Mouse (Mus musculus) Patski (cell line): ENCODE measurements at regions not wholly inside any gene's neighbourhood (a gene's known extent, or its start where the extent isn't known, plus 50 kb on each side); places are given as distances from the start of the nearest gene placed in this dataset.
A peak's percentile ranks its signal among the peaks of the same experiment; 100 is the strongest.

ENCODE experiments used
- ATAC-seq: fragments of 100-300 bp; one replicate; pipeline ENCODE4 v1.8.0; 2021
- CTCF ChIA-PET: fragments of 350-600 bp; sonication (Branson Sonifier 250); formaldehyde crosslinking; loops from one replicate; lab custom pipeline; 2022; ENCODE audit warnings: inconsistent platforms; lab: Charles Lee
- POLR2A ChIA-PET: fragments of 350-600 bp; sonication (Branson Sonifier 250); formaldehyde crosslinking; loops from one replicate; lab custom pipeline; 2022; ENCODE audit warnings: antibody characterized with exemption, inconsistent platforms; lab: Charles Lee
- DNase-seq: peaks from one replicate; pipeline ENCODE4 v3.0.0-alpha.2; 2011; ENCODE audit warnings: low read depth, low spot score
- H3K27me3 ChIP-seq: fragments of 371-371 bp; one replicate; pipeline ENCODE4 v1.5.1; 2021
- CTCF ChIP-seq: fragments of 100-300 bp; IDR thresholded peaks from one replicate; pipeline ENCODE4 v1.5.1; 2021
- in situ Hi-C: fragments of 300-500 bp; cut with MboI; formaldehyde crosslinking; loops from 3 replicates; pipeline ENCODE4 v1.11.1; 2018; ENCODE audit warnings: low pct_unique_long_range_greater_than_20kb, mixed read lengths

- H3K27me3 ChIP-seq = peaks cover 3% of the 10 kb centered on the region
- TF ChIP-seq CTCF = no peak
- in situ Hi-C loops = no loop called here
- ChIA-PET POLR2A (no interaction called here), CTCF (interaction anchor here (1.0 kb wide), 1 partner anchor 16 kb away, joined by 3 read pairs; no protein-coding TSS in a partner anchor)
- no peak for DNase-seq
- no peak for ATAC-seq
Observed at GRCm38 (mm10) chr14:58967975-58968374, 174.7 kb downstream of the 1700129C05Rik start.

DNA sequence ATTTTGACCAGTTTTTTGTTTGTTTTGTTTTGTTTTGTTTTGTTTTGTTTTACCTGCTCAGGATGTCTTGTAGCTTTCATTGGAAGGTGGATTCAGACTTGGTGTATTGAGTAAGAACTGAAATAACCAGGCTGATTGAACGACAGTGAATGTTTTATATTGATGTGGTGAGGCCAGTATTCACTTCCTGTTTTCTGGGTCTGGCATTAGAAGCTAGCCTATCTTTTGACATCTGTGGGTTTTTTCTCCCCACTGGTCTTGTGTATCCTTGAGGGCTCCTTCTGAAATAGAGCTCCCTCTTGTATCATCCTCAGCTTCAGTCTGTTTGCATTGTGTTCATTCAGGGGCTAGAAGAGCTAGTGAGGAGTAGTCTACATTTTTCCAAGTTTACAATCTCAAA is 175.5 kb downstream of the 1700129C05Rik start:
- CTCF ChIA-PET = interaction anchor here (0.9 to 1.0 kb wide), 2 partner anchors 16 to 27 kb away, joined by 3 read pairs; no protein-coding TSS in a partner anchor
- TF ChIP-seq CTCF = no peak
- in situ Hi-C loops = no loop called here
- ATAC-seq (no peak), DNase-seq (no peak)
- POLR2A ChIA-PET = no interaction called here
- H3K27me3 ChIP-seq = peaks cover 3% of the 10 kb centered on the region

- ChIA-PET CTCF (no interaction called here), POLR2A (no interaction called here)
- H3K27me3 ChIP-seq = no peaks in the 10 kb centered on the region
- ATAC-seq (no peak), DNase-seq (no peak)
- no peak for TF ChIP-seq CTCF
- in situ Hi-C loops = no loop called here
Observed at GRCm38 (mm10) chr14:58944958-58945357, 197.7 kb downstream of the 1700129C05Rik start.

GRCm38 (mm10) chr14:58943267-58943765 is 199.4 kb downstream of the 1700129C05Rik start:
- no peak for DNase-seq
- in situ Hi-C loops = no loop called here
- no peak for ATAC-seq

GRCm38 (mm10) chr14:58939086-58939485 is 203.6 kb downstream of the 1700129C05Rik start:
- TF ChIP-seq CTCF = no peak
- in situ Hi-C loops = no loop called here
- ChIA-PET CTCF (interaction anchor here (0.9 to 1.6 kb wide), 4 partner anchors 24 to 151 kb away, joined by 3 read pairs; no protein-coding TSS in a partner anchor), POLR2A (no interaction called here)
- DNase-seq = no peak
- no peak for ATAC-seq
- H3K27me3 ChIP-seq = no peaks in the 10 kb centered on the region

More at GRCm38 (mm10) chr14:58943267-58943765, 199.4 kb downstream of the 1700129C05Rik start:
- H3K27me3 ChIP-seq = no peaks in the 10 kb centered on the region
- ChIA-PET POLR2A (interaction anchor here (0.6 kb wide), 1 partner anchor 13 kb away, joined by 3 read pairs; no protein-coding TSS in a partner anchor), CTCF (no interaction called here)
- no peak for TF ChIP-seq CTCF

DNA sequence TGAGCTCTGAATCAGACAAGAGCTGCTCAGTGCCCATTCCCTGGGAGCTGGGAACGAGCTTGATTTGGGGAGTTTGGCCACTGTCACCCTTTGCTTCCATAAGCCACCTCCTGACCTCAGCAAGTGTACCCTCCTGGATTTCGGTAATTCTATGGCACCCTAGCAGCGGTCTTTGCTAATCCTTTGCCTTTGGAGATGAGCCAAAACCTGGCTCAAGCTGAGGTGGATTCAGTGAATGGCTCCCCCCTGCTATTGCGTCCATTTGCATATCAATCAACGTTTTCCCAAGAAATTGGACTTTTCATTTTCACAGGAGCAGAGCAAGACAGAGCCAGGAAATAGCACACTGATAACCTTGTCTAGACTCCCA is 204.1 kb downstream of the 1700129C05Rik start:
- ChIA-PET POLR2A (no interaction called here), CTCF (interaction anchor here (0.9 to 1.4 kb wide), 3 partner anchors 23 to 151 kb away, joined by 3 read pairs; no protein-coding TSS in a partner anchor)
- in situ Hi-C loops = no loop called here
- no peak for ATAC-seq
- H3K27me3 ChIP-seq = no peaks in the 10 kb centered on the region
- DNase-seq = no peak
- no peak for TF ChIP-seq CTCF

DNA sequence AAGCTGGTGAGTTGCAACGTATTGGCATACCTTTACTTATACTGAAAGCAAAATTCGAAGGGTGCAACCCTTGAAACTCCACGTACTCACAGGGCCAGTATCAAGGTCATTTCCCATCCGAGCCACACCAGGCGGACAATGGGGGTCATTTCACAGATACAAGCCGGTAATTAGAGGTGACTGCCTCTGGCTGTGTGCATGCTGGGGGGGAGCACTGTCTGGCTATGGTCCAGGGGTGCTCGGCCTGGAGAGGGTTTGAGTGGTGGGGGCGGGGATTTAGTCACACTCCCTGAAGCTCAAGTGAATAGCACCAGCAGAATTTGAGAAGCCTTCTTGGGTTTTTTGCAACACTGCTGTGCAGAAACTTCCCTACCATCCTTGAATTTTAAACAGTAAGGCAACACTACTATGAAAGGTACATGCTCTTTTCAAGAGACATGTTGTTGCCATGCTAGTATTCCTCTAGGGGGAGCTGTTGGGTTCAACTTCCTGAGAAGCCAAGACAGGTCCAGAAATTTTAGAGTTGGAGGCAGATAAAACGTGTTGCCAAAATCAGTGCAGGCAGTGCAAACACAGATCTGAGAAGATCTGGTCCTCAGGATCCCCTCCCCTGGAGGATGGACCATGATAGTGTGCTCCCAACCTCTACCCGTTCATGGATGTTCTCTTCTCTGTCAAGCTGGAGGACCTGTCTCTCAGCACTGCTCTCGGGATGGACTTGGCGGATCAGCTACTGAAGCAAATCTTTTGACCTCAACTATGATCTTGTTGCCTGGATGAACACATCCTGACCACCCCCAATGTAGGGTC is 204.7 kb downstream of the 1700129C05Rik start:
- CTCF ChIA-PET = interaction anchor here (0.9 kb wide), 1 partner anchor 22 kb away, joined by 3 read pairs; no protein-coding TSS in a partner anchor

GRCm38 (mm10) chr14:58937331-58937730 is 205.4 kb downstream of the 1700129C05Rik start:
- ATAC-seq = no peak
- in situ Hi-C loops = no loop called here
- CTCF ChIA-PET = no interaction called here
- H3K27me3 ChIP-seq = no peaks in the 10 kb centered on the region
- POLR2A ChIA-PET = no interaction called here
- TF ChIP-seq CTCF = no peak
- no peak for DNase-seq

More for the DNA sequence above, 204.7 kb downstream of the 1700129C05Rik start:
- peak; percentile 47 for TF ChIP-seq CTCF
- DNase-seq (no peak), ATAC-seq (no peak)
- in situ Hi-C loops = no loop called here
- POLR2A ChIA-PET = interaction anchor here (0.6 kb wide), 1 partner anchor 1281 kb away, joined by 3 read pairs; no protein-coding TSS in a partner anchor
- H3K27me3 ChIP-seq = no peaks in the 10 kb centered on the region

DNA sequence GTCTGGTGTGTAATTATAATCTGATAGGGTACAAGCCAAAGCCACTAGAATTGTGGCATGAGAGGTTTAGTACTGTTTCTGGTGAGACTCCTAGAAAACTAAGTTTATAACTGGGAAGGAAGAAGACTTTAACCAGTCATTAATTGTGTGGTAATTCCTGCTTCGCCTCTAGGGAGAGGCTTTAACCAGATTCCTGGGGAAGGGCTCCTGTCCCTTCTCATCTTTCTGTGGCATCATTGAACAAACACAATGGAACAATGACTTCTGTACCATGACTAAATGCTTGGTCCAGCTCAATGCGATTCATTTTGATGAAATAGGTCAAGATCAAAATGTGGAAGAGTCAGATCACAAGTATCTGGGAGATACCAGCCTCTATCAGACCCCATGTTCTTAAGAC is 206.6 kb downstream of the 1700129C05Rik start:
- TF ChIP-seq CTCF = no peak
- no peaks in the 10 kb centered on the region for H3K27me3 ChIP-seq
- POLR2A ChIA-PET = no interaction called here
- in situ Hi-C loops = no loop called here
- no peak for DNase-seq
- ATAC-seq = no peak
- CTCF ChIA-PET = no interaction called here

DNA sequence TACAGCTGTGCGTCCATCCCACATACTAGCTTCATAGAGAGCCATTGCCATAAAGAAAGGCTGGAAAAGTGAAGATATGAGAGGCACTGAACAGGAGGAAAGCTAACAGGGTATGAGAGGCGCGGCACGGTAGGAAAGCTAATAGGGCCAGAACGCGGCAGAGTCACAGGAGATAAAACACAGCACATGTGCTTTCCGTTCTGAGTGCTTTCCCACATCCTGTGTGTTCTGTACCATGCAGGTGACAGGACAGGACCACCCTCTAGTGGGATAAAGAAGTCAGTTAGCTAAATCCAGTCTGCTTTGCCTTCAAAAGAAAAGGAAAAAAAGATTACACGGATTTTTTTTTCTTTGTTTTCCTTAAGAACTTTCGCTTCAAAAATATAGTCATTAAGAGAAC is 224.8 kb downstream of the 1700129C05Rik start:
- H3K27me3 ChIP-seq = no peaks in the 10 kb centered on the region
- in situ Hi-C loops = no loop called here
- no peak for TF ChIP-seq CTCF
- DNase-seq (no peak), ATAC-seq (no peak)
- ChIA-PET POLR2A (no interaction called here), CTCF (interaction anchor here (1.0 to 1.6 kb wide), 2 partner anchors 9 to 10 kb away, joined by 3 to 4 read pairs; no protein-coding TSS in a partner anchor)

- POLR2A ChIA-PET = no interaction called here
- H3K27me3 ChIP-seq = no peaks in the 10 kb centered on the region
- ATAC-seq = no peak
- in situ Hi-C loops = no loop called here
- CTCF ChIA-PET = interaction anchor here (1.0 kb wide), 1 partner anchor 8 kb away, joined by 3 read pairs; no protein-coding TSS in a partner anchor
- no peak for TF ChIP-seq CTCF
- DNase-seq = no peak
Observed at GRCm38 (mm10) chr14:58917228-58917627, 225.5 kb downstream of the 1700129C05Rik start.
